Mouse (Mus musculus): ENCODE measurements around the gene Ddx31.

GRCm38 (mm10) chr2:28792931-28793610 lies 47.1 kb upstream of the Ddx31 start:
- TF ChIP-seq POLR2A (IDR thresholded peaks at IDR 0.05; ENCODE audit: low read depth, low read length) (no peak), CTCF (IDR thresholded peaks at IDR 0.05; ENCODE audit: extremely low read depth, insufficient read length, insufficient replicate concordance, low read depth, low read length) (no peak)
